Mouse (Mus musculus): ENCODE measurements around the gene Fam213a. TPM values are rescaled to one million over a fixed set of nuclear protein-coding genes. Genes with fewer than 3 reads are reported as not detected.

Fam213a gene
- polyA plus RNA-seq, 1 experiment from 2014 or later, result 72.4 TPM

DNA sequence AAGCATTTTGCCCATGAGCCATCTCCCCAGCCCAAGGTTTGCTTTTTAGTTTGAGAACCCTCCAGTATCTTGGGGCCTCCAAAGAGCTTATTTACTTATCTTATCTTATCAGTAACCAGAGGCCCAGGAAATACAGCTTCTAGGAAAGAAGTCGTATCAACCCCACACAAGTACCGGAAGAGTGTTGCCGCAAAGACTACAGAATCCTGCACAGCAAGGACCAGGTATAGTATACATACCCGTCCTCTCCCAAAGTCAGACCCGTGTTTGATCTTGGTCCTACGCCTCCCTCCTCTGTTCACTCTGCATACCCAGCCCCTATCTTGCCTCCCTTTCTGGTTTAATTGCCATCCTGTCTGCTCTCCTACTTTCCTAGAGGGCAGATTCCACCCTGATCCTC is 21.1 kb downstream of the Fam213a start:
- no peak overlapping the region for H3K9ac ChIP-seq (ENCODE audit: low read depth, low read length)
- no peaks in the 10 kb centered on the region for H3K9me3 ChIP-seq (ENCODE audit: control insufficient read depth, low read length)
- WGBS, result 43% methylated on average over 6 of the region's 6 CpGs
- H3K36me3 ChIP-seq (ENCODE audit: control insufficient read depth, insufficient read depth, low read length), result no peaks in the 10 kb centered on the region
- H3K4me3 ChIP-seq (ENCODE audit: low read length), result no peak overlapping the region
- H3K27ac ChIP-seq (ENCODE audit: low read length), result no peak overlapping the region
- ATAC-seq, result peak; percentile 83
- no peak overlapping the region for H3K4me2 ChIP-seq (ENCODE audit: low read depth, low read length)
- H3K27me3 ChIP-seq (replicated peaks; ENCODE audit: control insufficient read depth, insufficient read depth, low read length), result no peaks in the 10 kb centered on the region
- no peaks in the 10 kb centered on the region for H3K4me1 ChIP-seq (ENCODE audit: control insufficient read depth, insufficient read depth, low read length)

DNA sequence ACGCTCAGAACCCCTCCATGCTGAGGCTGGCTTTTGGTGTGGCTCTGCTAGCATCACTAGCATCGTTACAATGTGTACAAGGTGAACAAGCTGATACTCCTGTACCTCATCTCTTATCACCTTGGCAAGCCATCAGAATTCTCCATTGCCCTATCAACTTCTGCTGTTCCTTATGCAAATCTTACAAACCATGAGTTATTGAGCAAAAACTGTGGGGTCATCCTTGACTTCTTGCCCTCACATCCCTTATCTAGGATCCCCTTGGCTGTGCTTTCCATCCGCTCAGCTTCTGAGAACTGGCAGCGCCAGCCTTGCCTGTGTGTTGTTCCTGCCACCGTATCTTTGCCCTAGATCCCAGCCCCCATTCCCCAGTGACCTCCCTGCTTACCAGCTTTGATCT is 24.8 kb downstream of the Fam213a start:
- Histone ChIP-seq H3K9ac (ENCODE audit: low read depth, low read length) (no peak overlapping the region), H3K4me1 (ENCODE audit: control insufficient read depth, insufficient read depth, low read length) (no peaks in the 10 kb centered on the region), H3K4me3 (ENCODE audit: low read length) (no peak overlapping the region), H3K27me3 (replicated peaks; ENCODE audit: control insufficient read depth, insufficient read depth, low read length) (no peaks in the 10 kb centered on the region), H3K36me3 (ENCODE audit: control insufficient read depth, insufficient read depth, low read length) (no peaks in the 10 kb centered on the region), H3K9me3 (ENCODE audit: control insufficient read depth, low read length) (no peaks in the 10 kb centered on the region), H3K27ac (ENCODE audit: low read length) (no peak overlapping the region), H3K4me2 (ENCODE audit: low read depth, low read length) (no peak overlapping the region)
- 84% methylated on average over 5 of the region's 5 CpGs for WGBS
- ATAC-seq, result no peak

DNA sequence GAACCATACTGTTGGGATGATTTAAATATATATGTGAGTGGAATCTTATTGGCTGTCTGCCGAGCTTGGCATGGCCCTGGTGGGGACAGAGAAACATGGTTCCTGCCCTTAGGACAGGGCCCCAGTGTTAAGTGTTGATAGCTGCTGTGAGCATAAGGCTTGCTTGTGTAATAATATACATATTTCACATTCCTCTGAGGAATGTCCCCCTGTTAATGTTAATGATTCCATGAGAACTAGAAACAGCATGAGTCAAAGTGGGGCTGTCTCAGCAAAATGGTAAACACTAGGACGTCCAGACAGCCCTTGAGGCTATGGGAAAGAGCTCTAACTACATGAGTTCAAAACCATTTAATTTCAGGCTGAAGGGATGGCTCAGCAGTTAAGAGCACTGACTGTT is 26.4 kb downstream of the Fam213a start:
- WGBS, result 61% methylated on average over 2 of the region's 2 CpGs
- Histone ChIP-seq H3K4me3 (ENCODE audit: low read length) (no peak overlapping the region), H3K9me3 (ENCODE audit: control insufficient read depth, low read length) (no peaks in the 10 kb centered on the region), H3K27ac (ENCODE audit: low read length) (no peak overlapping the region), H3K4me1 (ENCODE audit: control insufficient read depth, insufficient read depth, low read length) (no peaks in the 10 kb centered on the region), H3K36me3 (ENCODE audit: control insufficient read depth, insufficient read depth, low read length) (no peaks in the 10 kb centered on the region), H3K4me2 (ENCODE audit: low read depth, low read length) (no peak overlapping the region), H3K27me3 (replicated peaks; ENCODE audit: control insufficient read depth, insufficient read depth, low read length) (no peaks in the 10 kb centered on the region), H3K9ac (ENCODE audit: low read depth, low read length) (no peak overlapping the region)
- no peak for ATAC-seq

DNA sequence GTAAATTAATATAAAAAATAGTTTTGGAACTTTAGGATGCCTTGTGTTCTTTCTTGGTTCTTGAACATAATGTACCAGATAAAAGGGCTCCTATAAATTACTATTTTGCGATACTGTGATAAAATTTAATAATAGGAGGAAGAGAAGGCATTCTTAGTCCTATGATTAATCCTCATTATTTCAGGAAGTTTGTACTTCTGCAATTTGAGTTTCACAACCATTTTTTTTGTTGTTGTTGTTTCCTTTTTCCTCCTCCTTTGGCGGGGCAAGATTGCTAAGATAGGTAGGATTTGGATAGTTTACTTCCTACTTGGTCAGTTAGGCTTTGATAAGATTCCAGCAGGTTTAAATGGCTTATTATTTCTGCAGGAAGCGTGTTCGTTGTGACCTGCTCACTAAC is 28.0 kb downstream of the Fam213a start:
- Histone ChIP-seq H3K9ac (ENCODE audit: low read depth, low read length) (no peak overlapping the region), H3K9me3 (ENCODE audit: control insufficient read depth, low read length) (no peaks in the 10 kb centered on the region), H3K36me3 (ENCODE audit: control insufficient read depth, insufficient read depth, low read length) (no peaks in the 10 kb centered on the region), H3K4me2 (ENCODE audit: low read depth, low read length) (no peak overlapping the region), H3K4me3 (ENCODE audit: low read length) (no peak overlapping the region), H3K27me3 (replicated peaks; ENCODE audit: control insufficient read depth, insufficient read depth, low read length) (no peaks in the 10 kb centered on the region), H3K4me1 (ENCODE audit: control insufficient read depth, insufficient read depth, low read length) (no peaks in the 10 kb centered on the region), H3K27ac (ENCODE audit: low read length) (no peak overlapping the region)
- ATAC-seq, result no peak
- 82% methylated on average over 4 of the region's 4 CpGs for WGBS

DNA sequence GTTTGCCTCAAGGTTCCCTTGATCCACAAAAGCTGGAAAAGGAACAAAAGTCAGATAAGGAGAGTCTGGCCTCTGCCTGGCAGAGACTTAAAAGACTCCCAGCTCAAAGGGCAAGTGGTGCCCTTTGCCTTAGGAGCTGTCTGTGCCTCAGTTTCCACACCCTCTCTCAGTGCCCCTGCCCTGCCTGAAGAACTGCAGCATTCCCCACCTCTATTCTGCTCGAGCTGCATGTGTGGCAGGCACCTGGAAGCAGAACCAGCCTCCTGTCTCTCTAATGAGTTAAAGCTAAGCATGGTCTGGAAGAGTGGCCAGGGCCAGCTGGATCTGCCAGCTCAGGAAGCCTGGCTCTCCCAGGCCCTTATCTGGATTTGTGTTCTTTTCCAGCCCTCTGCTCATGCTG is 33.9 kb downstream of the Fam213a start:
- H3K27me3 ChIP-seq (replicated peaks; ENCODE audit: control insufficient read depth, insufficient read depth, low read length), result no peaks in the 10 kb centered on the region
- H3K36me3 ChIP-seq (ENCODE audit: control insufficient read depth, insufficient read depth, low read length), result no peaks in the 10 kb centered on the region
- ATAC-seq, result peak; percentile 36
- no peak overlapping the region for H3K9ac ChIP-seq (ENCODE audit: low read depth, low read length)
- H3K4me1 ChIP-seq (ENCODE audit: control insufficient read depth, insufficient read depth, low read length), result no peaks in the 10 kb centered on the region
- H3K27ac ChIP-seq (ENCODE audit: low read length), result no peak overlapping the region
- 57% methylated on average over 1 of the region's 1 CpGs for WGBS
- no peak overlapping the region for H3K4me3 ChIP-seq (ENCODE audit: low read length)
- no peak overlapping the region for H3K4me2 ChIP-seq (ENCODE audit: low read depth, low read length)
- H3K9me3 ChIP-seq (ENCODE audit: control insufficient read depth, low read length), result no peaks in the 10 kb centered on the region

DNA sequence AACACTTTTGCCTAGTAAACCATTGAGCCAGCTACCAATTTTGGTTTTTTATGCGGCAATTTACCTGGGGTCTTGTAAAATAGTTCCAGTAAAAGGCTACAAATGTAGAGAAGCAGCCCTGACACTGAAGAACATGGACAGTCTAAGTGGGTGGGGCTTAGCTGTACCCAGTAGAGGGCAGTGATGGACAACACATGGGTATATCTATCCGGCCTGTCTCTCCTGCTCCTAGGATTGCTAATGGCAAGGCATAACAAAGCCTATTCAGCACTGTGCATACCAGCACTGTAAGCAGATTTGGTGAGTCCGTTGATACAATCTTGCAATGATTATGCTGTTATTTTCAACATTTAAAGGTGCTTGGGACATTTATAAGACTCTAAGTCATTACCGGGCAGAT is 34.6 kb downstream of the Fam213a start:
- Histone ChIP-seq H3K27me3 (replicated peaks; ENCODE audit: control insufficient read depth, insufficient read depth, low read length) (no peaks in the 10 kb centered on the region), H3K27ac (ENCODE audit: low read length) (no peak overlapping the region), H3K4me3 (ENCODE audit: low read length) (no peak overlapping the region), H3K4me1 (ENCODE audit: control insufficient read depth, insufficient read depth, low read length) (no peaks in the 10 kb centered on the region), H3K4me2 (ENCODE audit: low read depth, low read length) (no peak overlapping the region), H3K9me3 (ENCODE audit: control insufficient read depth, low read length) (no peaks in the 10 kb centered on the region), H3K9ac (ENCODE audit: low read depth, low read length) (no peak overlapping the region), H3K36me3 (ENCODE audit: control insufficient read depth, insufficient read depth, low read length) (no peaks in the 10 kb centered on the region)
- ATAC-seq, result peak; percentile 91
- 45% methylated on average over 4 of the region's 4 CpGs for whole genome bisulfite sequencing

GRCm38 (mm10) chr14:40975127-40975721 is 38.4 kb downstream of the Fam213a start:
- H3K4me2 ChIP-seq (ENCODE audit: low read depth, low read length), result no peak overlapping the region
- no peaks in the 10 kb centered on the region for H3K36me3 ChIP-seq (ENCODE audit: control insufficient read depth, insufficient read depth, low read length)
- H3K27ac ChIP-seq (ENCODE audit: low read length), result no peak overlapping the region
- 72% methylated on average over 6 of the region's 6 CpGs for WGBS
- H3K4me1 ChIP-seq (ENCODE audit: control insufficient read depth, insufficient read depth, low read length), result no peaks in the 10 kb centered on the region
- H3K9me3 ChIP-seq (ENCODE audit: control insufficient read depth, low read length), result no peaks in the 10 kb centered on the region
- H3K27me3 ChIP-seq (replicated peaks; ENCODE audit: control insufficient read depth, insufficient read depth, low read length), result no peaks in the 10 kb centered on the region
- peak; percentile 57 for ATAC-seq
- H3K9ac ChIP-seq (ENCODE audit: low read depth, low read length), result no peak overlapping the region
- no peak overlapping the region for H3K4me3 ChIP-seq (ENCODE audit: low read length)

GRCm38 (mm10) chr14:40968051-40968450 is 45.5 kb downstream of the Fam213a start:
- Histone ChIP-seq H3K27ac (ENCODE audit: low read length) (no peak overlapping the region), H3K4me3 (ENCODE audit: low read length) (no peak overlapping the region), H3K4me1 (ENCODE audit: control insufficient read depth, insufficient read depth, low read length) (peaks cover 20% of the 10 kb centered on the region), H3K4me2 (ENCODE audit: low read depth, low read length) (no peak overlapping the region), H3K27me3 (replicated peaks; ENCODE audit: control insufficient read depth, insufficient read depth, low read length) (no peaks in the 10 kb centered on the region), H3K9ac (ENCODE audit: low read depth, low read length) (no peak overlapping the region), H3K9me3 (ENCODE audit: control insufficient read depth, low read length) (no peaks in the 10 kb centered on the region), H3K36me3 (ENCODE audit: control insufficient read depth, insufficient read depth, low read length) (no peaks in the 10 kb centered on the region)
- no peak for ATAC-seq
- 81% methylated on average over 2 of the region's 2 CpGs for WGBS

GRCm38 (mm10) chr14:40967598-40967900 is 46.0 kb downstream of the Fam213a start:
- Histone ChIP-seq H3K9ac (ENCODE audit: low read depth, low read length) (peak overlapping the region; percentile 63), H3K9me3 (ENCODE audit: control insufficient read depth, low read length) (no peaks in the 10 kb centered on the region), H3K36me3 (ENCODE audit: control insufficient read depth, insufficient read depth, low read length) (no peaks in the 10 kb centered on the region), H3K4me2 (ENCODE audit: low read depth, low read length) (peak overlapping the region; percentile 58), H3K4me3 (ENCODE audit: low read length) (peak overlapping the region; percentile 52), H3K4me1 (ENCODE audit: control insufficient read depth, insufficient read depth, low read length) (peaks cover 25% of the 10 kb centered on the region), H3K27ac (ENCODE audit: low read length) (0 out of 2 replicates have a peak overlapping the region, but pooled peaks have one; percentile 17), H3K27me3 (replicated peaks; ENCODE audit: control insufficient read depth, insufficient read depth, low read length) (no peaks in the 10 kb centered on the region)
- ATAC-seq, result no peak
- WGBS, result 7% methylated on average over 6 of the region's 6 CpGs
